Mouse (Mus musculus) liver, embryonic 16.5 days (tissue): Measurements from ENCODE around the gene Tmem208. TPM values are rescaled to one million over a fixed set of nuclear protein-coding genes. Genes with fewer than 3 reads are reported as not detected.

ENCODE experiments used
- ATAC-seq: fragments of 200-750 bp; cut with Nextera tagmentation; 2 replicates; pipeline ENCODE4 v1.8.0; 2017; ENCODE audit warnings: low read depth, mild to moderate bottlenecking, moderate number of reproducible peaks, moderate library complexity
- H3K27ac ChIP-seq: fragments of 300-500 bp; sonication (generic); 2 replicates; pipeline ENCODE4 v1.5.1; 2014; ENCODE audit warnings: mild to moderate bottlenecking, low read length
- H3K27me3 ChIP-seq: fragments of 300-500 bp; sonication (generic); 2 replicates; pipeline ENCODE4 v1.6.1; 2014; ENCODE audit warnings: low read depth, low read length, mixed read lengths; ENCODE audit not compliant: control insufficient read depth, insufficient read depth
- H3K36me3 ChIP-seq: fragments of 300-500 bp; sonication (generic); 2 replicates; pipeline ENCODE4 v1.6.1; 2014; ENCODE audit warnings: mild to moderate bottlenecking; ENCODE audit not compliant: control insufficient read depth, insufficient read depth
- H3K4me1 ChIP-seq: fragments of 300-500 bp; sonication (generic); 2 replicates; pipeline ENCODE4 v1.6.1; 2014; ENCODE audit warnings: low read depth, low read length, mixed read lengths; ENCODE audit not compliant: control insufficient read depth
- H3K4me2 ChIP-seq: fragments of 300-500 bp; sonication (generic); 2 replicates; pipeline ENCODE4 v1.6.1; 2014; ENCODE audit warnings: low read depth, low read length, mixed read lengths
- H3K4me3 ChIP-seq: fragments of 300-500 bp; sonication (generic); 2 replicates; pipeline ENCODE4 v1.5.1; 2014; ENCODE audit warnings: low read depth, mild to moderate bottlenecking, low read length
- H3K9ac ChIP-seq: fragments of 300-500 bp; sonication (generic); 2 replicates; pipeline ENCODE4 v1.6.1; 2014; ENCODE audit warnings: low read depth, low read length
- H3K9me3 ChIP-seq: fragments of 300-500 bp; sonication (generic); replicated peaks from 2 replicates; pipeline ENCODE4 v1.6.1; 2016; ENCODE audit warnings: low read length; ENCODE audit not compliant: control insufficient read depth
- WGBS: fragments of 180-500 bp; shearing (Covaris S2); extraction: QIAGEN DNeasy Blood & Tissue Kit; methylation state at CpG from one replicate; pipeline ENCODE4 v1.1.7; 2014; ENCODE audit not compliant: insufficient replicate concordance; 5-methylcytosine and 5-hydroxymethylcytosine counted together
- polyA plus RNA-seq: library from polyadenylated mRNA; unstranded; fragments of >200 nt; fragmentation: Nextera tagmentation; extraction: Ambion mirVana; gene quantifications from 2 replicates; pipeline ENCODE4 v1.2.1, GENCODE M21; 2015

Gene Tmem208
- polyA plus RNA-seq: 81.4 and 82.0 TPM in 2 replicates

GRCm38 (mm10) chr8:105326141-105326672 lies at the start of gene Tmem208, which contains the start of gene Lrrc29:
Gene Tmem208 (plus strand): TSS chr8:105326354.
Gene Lrrc29 (minus strand): TSS chr8:105326278.
- WGBS: under 1% methylated on average over 36 of the region's 36 CpGs
- Histone ChIP-seq H3K4me1 (peaks cover 34% of the 10 kb centered on the region), H3K27me3 (no peaks in the 10 kb centered on the region), H3K4me3 (peak within 1 kb of the TSS; percentile 91), H3K36me3 (peaks cover 27% of the 10 kb centered on the region), H3K9me3 (no peaks in the 10 kb centered on the region), H3K9ac (peak within 1 kb of the TSS; percentile 93), H3K4me2 (peak within 1 kb of the TSS; percentile 80), H3K27ac (peak within 1 kb of the TSS; percentile 91)
- peak; percentile 77 for ATAC-seq

GRCm38 (mm10) chr8:105278911-105279334 lies 47.2 kb upstream of the Tmem208 start:
- H3K4me1 ChIP-seq: peaks cover 23% of the 10 kb centered on the region
- no peak overlapping the region for H3K27ac ChIP-seq
- H3K36me3 ChIP-seq: no peaks in the 10 kb centered on the region
- H3K4me3 ChIP-seq: peak overlapping the region; percentile 9; the same call in 1 of the 2 replicates
- no peaks in the 10 kb centered on the region for H3K9me3 ChIP-seq
- no peak overlapping the region for H3K9ac ChIP-seq
- ATAC-seq: peak; percentile 59
- H3K4me2 ChIP-seq: peak overlapping the region; percentile 31; the same call in 1 of the 2 replicates
- under 1% methylated on average over 28 of the region's 28 CpGs for WGBS
- H3K27me3 ChIP-seq: peaks cover 66% of the 10 kb centered on the region

GRCm38 (mm10) chr8:105280567-105280966 lies 45.6 kb upstream of the Tmem208 start:
- Histone ChIP-seq H3K4me3 (no peak overlapping the region), H3K9ac (no peak overlapping the region), H3K4me2 (no peak overlapping the region), H3K9me3 (no peaks in the 10 kb centered on the region), H3K27ac (no peak overlapping the region), H3K27me3 (peaks cover 57% of the 10 kb centered on the region), H3K36me3 (no peaks in the 10 kb centered on the region), H3K4me1 (peaks cover 23% of the 10 kb centered on the region)
- ATAC-seq: no peak
- 33% methylated on average over 3 of the region's 3 CpGs for whole genome bisulfite sequencing

GRCm38 (mm10) chr8:105281821-105282220 lies 44.3 kb upstream of the Tmem208 start:
- no peak overlapping the region for H3K4me2 ChIP-seq
- peaks cover 16% of the 10 kb centered on the region for H3K4me1 ChIP-seq
- peaks cover 44% of the 10 kb centered on the region for H3K27me3 ChIP-seq
- no peaks in the 10 kb centered on the region for H3K9me3 ChIP-seq
- H3K36me3 ChIP-seq: no peaks in the 10 kb centered on the region
- H3K27ac ChIP-seq: no peak overlapping the region
- ATAC-seq: no peak
- 81% methylated on average over 12 of the region's 12 CpGs for WGBS
- no peak overlapping the region for H3K9ac ChIP-seq
- no peak overlapping the region for H3K4me3 ChIP-seq

- Histone ChIP-seq H3K36me3 (no peaks in the 10 kb centered on the region), H3K4me2 (no peak overlapping the region), H3K9ac (no peak overlapping the region), H3K4me3 (no peak overlapping the region), H3K9me3 (no peaks in the 10 kb centered on the region), H3K27me3 (peaks cover 40% of the 10 kb centered on the region), H3K4me1 (peaks cover 16% of the 10 kb centered on the region), H3K27ac (no peak overlapping the region)
- 31% methylated on average over 4 of the region's 4 CpGs for WGBS
- no peak for ATAC-seq
These were observed 43.9 kb upstream of the Tmem208 start for GRCm38 (mm10) chr8:105282239-105282638.

GRCm38 (mm10) chr8:105283074-105283473 lies 43.1 kb upstream of the Tmem208 start:
- peaks cover 32% of the 10 kb centered on the region for H3K27me3 ChIP-seq
- H3K9me3 ChIP-seq: no peaks in the 10 kb centered on the region
- peaks cover 16% of the 10 kb centered on the region for H3K4me1 ChIP-seq
- H3K27ac ChIP-seq: no peak overlapping the region
- 22% methylated on average over 23 of the region's 23 CpGs for WGBS
- peak; percentile 78 for ATAC-seq
- H3K36me3 ChIP-seq: no peaks in the 10 kb centered on the region
- no peak overlapping the region for H3K9ac ChIP-seq
- H3K4me2 ChIP-seq: peak overlapping the region; percentile 28
- no peak overlapping the region for H3K4me3 ChIP-seq

GRCm38 (mm10) chr8:105285514-105285913 lies 40.6 kb upstream of the Tmem208 start:
- no peak overlapping the region for H3K4me2 ChIP-seq
- H3K9me3 ChIP-seq: no peaks in the 10 kb centered on the region
- ATAC-seq: no peak
- H3K4me1 ChIP-seq: peaks cover 27% of the 10 kb centered on the region
- H3K9ac ChIP-seq: no peak overlapping the region
- no peak overlapping the region for H3K27ac ChIP-seq
- no peak overlapping the region for H3K4me3 ChIP-seq
- WGBS: 57% methylated on average over 12 of the region's 12 CpGs
- H3K27me3 ChIP-seq: peaks cover 21% of the 10 kb centered on the region
- H3K36me3 ChIP-seq: no peaks in the 10 kb centered on the region

GRCm38 (mm10) chr8:105286907-105287306 lies 39.2 kb upstream of the Tmem208 start:
- 71% methylated on average over 4 of the region's 4 CpGs for WGBS
- Histone ChIP-seq H3K4me2 (no peak overlapping the region), H3K4me3 (no peak overlapping the region), H3K9me3 (no peaks in the 10 kb centered on the region), H3K27me3 (peaks cover 23% of the 10 kb centered on the region), H3K27ac (no peak overlapping the region), H3K36me3 (no peaks in the 10 kb centered on the region), H3K9ac (no peak overlapping the region), H3K4me1 (peaks cover 31% of the 10 kb centered on the region)
- ATAC-seq: no peak

GRCm38 (mm10) chr8:105288231-105288630 lies 37.9 kb upstream of the Tmem208 start:
- no peak for ATAC-seq
- no peak overlapping the region for H3K9ac ChIP-seq
- no peaks in the 10 kb centered on the region for H3K36me3 ChIP-seq
- no peak overlapping the region for H3K27ac ChIP-seq
- H3K27me3 ChIP-seq: peaks cover 23% of the 10 kb centered on the region
- 85% methylated on average over 5 of the region's 5 CpGs for whole genome bisulfite sequencing
- peaks cover 24% of the 10 kb centered on the region for H3K4me1 ChIP-seq
- H3K4me2 ChIP-seq: no peak overlapping the region
- H3K9me3 ChIP-seq: no peaks in the 10 kb centered on the region
- H3K4me3 ChIP-seq: no peak overlapping the region
